Mouse (Mus musculus): Measurements from ENCODE around the gene Tas2r105.

The Tas2r105 gene

GRCm38 (mm10) chr6:131687395-131687794, at the start of gene Tas2r105:
Gene Tas2r105 (minus strand): TSS chr6:131687495.
- no peak for DNase-seq (ENCODE audit: low spot score in 2 of 2)

GRCm38 (mm10) chr6:131712803-131713202, 25.5 kb upstream of the Tas2r105 start:
- no peak for DNase-seq (ENCODE audit: low spot score in 2 of 2)

DNA sequence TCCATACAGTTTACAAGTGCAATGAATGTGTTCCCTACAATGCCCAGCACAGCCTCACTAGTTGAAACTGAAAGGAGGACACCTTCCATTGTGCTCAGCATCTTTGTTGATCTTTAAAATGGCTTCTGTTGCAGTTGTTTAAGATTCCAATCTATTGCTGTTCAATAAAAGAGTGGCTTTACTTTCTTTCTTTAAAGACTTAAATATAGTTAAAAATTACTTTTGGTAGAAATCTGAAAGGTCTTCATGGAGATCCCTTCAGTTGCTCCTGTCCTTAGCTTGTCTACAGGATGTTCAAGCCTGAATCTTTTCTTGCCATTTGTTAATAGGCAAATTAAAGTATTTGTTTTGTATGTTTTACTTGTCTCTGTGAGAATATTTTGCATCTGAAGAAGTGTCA, 2.7 kb upstream of the Tas2r105 start, which contains the start of gene Tas2r114:
Gene Tas2r114, minus strand, starts transcription at position 101 of the 400 bp plus-strand sequence.
- no peak for DNase-seq (ENCODE audit: low spot score in 2 of 2)

GRCm38 (mm10) chr6:131685644-131686043, 1.7 kb downstream of the Tas2r105 start, which contains the start of gene Tas2r104:
Gene Tas2r104 (minus strand): TSS chr6:131685744.
- DNase-seq (ENCODE audit: low spot score in 2 of 2), result no peak

DNA sequence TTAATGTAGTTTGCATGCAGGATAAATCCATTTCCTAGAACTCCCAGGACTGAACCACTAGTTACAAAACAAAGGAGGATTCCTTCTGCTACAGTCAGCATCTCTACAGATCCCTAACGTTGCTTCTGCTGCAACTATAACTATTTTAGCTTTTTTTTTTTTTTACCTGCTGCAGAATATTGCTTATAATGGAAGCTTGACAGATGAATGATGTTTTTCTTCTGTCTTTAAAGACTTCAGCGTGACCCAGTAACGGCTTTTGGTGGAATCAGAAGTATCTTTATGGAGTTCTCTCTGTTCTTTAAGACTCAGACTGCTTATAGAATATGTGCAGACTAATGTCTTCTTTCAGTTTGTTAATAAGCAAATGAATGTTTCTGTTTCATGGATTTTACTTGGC, 8.5 kb downstream of the Tas2r105 start, which contains the start of gene Tas2r106:
Gene Tas2r106, minus strand, starts transcription at position 101 of the 400 bp plus-strand sequence.
- DNase-seq (ENCODE audit: low spot score in 2 of 2), result no peak

- DNase-seq (ENCODE audit: low spot score in 2 of 2), result no peak
Observed at GRCm38 (mm10) chr6:131660049-131660448, 27.2 kb downstream of the Tas2r105 start, which contains the start of gene Tas2r107. Gene Tas2r107 (minus strand): TSS chr6:131660149.
